Mouse (Mus musculus) bone marrow, adult 2 months (tissue): Measurements from ENCODE around the gene Spock2. TPM values are rescaled to one million over a fixed set of nuclear protein-coding genes. Genes with fewer than 3 reads are reported as not detected.

ENCODE experiments used
- H3K27ac ChIP-seq: fragments of 200-500 bp; 2 replicates; pipeline ENCODE4 v1.5.1; 2012; ENCODE audit warnings: low read depth, mild to moderate bottlenecking, control low read depth, inconsistent platforms, low read length; ENCODE audit not compliant: control insufficient read depth, poor library complexity, insufficient read depth
- H3K4me1 ChIP-seq: fragments of 200-500 bp; 2 replicates; pipeline ENCODE4 v1.6.1; 2011; ENCODE audit warnings: low read length; ENCODE audit not compliant: control insufficient read depth, insufficient read depth
- H3K4me3 ChIP-seq: fragments of 200-500 bp; replicated peaks from 2 replicates; pipeline ENCODE3; 2011; ENCODE audit warnings: mild to moderate bottlenecking, low read depth, low read length, control low read depth; ENCODE audit not compliant: control insufficient read depth
- CTCF ChIP-seq: fragments of 200-500 bp; IDR thresholded peaks from 2 replicates; pipeline ENCODE4 v1.5.1; 2011; ENCODE audit warnings: low read length, control low read depth; ENCODE audit not compliant: control insufficient read depth, insufficient read depth
- POLR2A ChIP-seq: fragments of 200-500 bp; IDR thresholded peaks from 2 replicates; pipeline ENCODE4 v1.6.1; 2011; ENCODE audit warnings: low read depth, mild to moderate bottlenecking, control low read depth, low read length, borderline replicate concordance; ENCODE audit not compliant: control insufficient read depth
- WGBS: fragments of 180-500 bp; shearing (Covaris S2); methylation state at CpG from one replicate; pipeline ENCODE4 v1.1.7; 2018; 5-methylcytosine and 5-hydroxymethylcytosine counted together
- polyA plus RNA-seq: library from polyadenylated mRNA; stranded (reverse); fragments of >200 nt; gene quantifications from 2 replicates; pipeline ENCODE4 v1.2.4, GENCODE M21; 2011; ENCODE audit warnings: low replicate concordance; ENCODE audit not compliant: missing spikeins, insufficient read depth, insufficient read length

Gene Spock2
- polyA plus RNA-seq, 1 experiment = 0.95 TPM

- H3K27ac ChIP-seq = no peak overlapping the region
- no peak for TF ChIP-seq POLR2A
- whole genome bisulfite sequencing = 43% methylated on average over 3 of the region's 3 CpGs
- H3K4me3 ChIP-seq = no peak overlapping the region
- peaks cover 14% of the 10 kb centered on the region for H3K4me1 ChIP-seq
Measured at GRCm38 (mm10) chr10:60080171-60080570, 25.8 kb upstream of the Spock2 start.

DNA sequence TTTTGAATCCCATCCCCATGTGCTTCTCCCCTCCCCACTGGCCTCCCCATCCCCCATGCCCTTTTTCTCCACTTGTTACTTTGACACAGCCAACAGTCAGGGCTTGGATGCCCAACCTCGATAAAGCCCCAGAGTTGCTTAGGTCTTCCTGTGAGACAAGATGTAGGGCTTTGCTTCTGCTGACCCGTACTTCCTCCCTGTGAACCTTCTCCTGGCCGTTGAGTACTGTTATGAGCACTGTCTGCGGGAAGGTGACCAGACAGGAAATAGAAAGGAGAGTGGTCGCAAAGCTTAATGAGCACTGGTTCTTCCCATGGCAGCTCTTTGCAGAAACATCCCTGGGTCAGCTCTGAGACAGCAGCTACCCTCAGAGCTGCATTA is 25.4 kb upstream of the Spock2 start:
- 2% methylated on average over 5 of the region's 5 CpGs for WGBS
- Histone ChIP-seq H3K4me3 (no peak overlapping the region), H3K4me1 (peaks cover 14% of the 10 kb centered on the region), H3K27ac (peak overlapping the region; percentile 64)
- TF ChIP-seq POLR2A (no peak), CTCF (no peak)

- WGBS = 13% methylated on average over 21 of the region's 21 CpGs
- no peak for TF ChIP-seq POLR2A
- no peak overlapping the region for H3K4me3 ChIP-seq
- peak overlapping the region; percentile 64 for H3K27ac ChIP-seq
- peaks cover 14% of the 10 kb centered on the region for H3K4me1 ChIP-seq
Measured at GRCm38 (mm10) chr10:60080982-60081825, 24.8 kb upstream of the Spock2 start.

DNA sequence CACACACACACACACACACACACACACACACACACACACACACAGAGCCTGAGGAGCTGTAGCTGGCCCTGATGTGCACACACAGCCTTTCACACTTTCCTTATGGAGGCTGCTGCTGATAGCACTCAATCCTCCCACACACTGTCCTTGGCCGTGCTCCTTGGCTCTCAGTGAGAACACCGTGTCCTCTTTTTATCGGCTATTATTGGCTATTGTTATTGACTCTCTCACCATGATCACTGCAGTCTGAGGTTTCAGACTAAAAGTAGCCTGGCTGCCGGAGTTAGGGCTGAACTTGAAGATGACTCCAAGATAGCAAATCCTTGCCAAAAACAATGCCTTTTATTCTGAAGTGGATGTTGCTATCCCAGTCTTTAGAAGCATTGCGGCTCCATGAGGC is 24.1 kb upstream of the Spock2 start:
- H3K27ac ChIP-seq = peak overlapping the region; percentile 17; the same call in 1 of the 2 replicates
- TF ChIP-seq CTCF (no peak), POLR2A (no peak)
- WGBS = 78% methylated on average over 5 of the region's 5 CpGs

GRCm38 (mm10) chr10:60084065-60084464 is 22.0 kb upstream of the Spock2 start:
- H3K4me3 ChIP-seq = no peak overlapping the region
- TF ChIP-seq CTCF = no peak
- TF ChIP-seq POLR2A = no peak
- H3K27ac ChIP-seq = no peak overlapping the region
- 82% methylated on average over 4 of the region's 4 CpGs for WGBS
- peaks cover 7% of the 10 kb centered on the region for H3K4me1 ChIP-seq

More for the DNA sequence above, 24.1 kb upstream of the Spock2 start:
- Histone ChIP-seq H3K4me1 (peaks cover 13% of the 10 kb centered on the region), H3K4me3 (no peak overlapping the region)

DNA sequence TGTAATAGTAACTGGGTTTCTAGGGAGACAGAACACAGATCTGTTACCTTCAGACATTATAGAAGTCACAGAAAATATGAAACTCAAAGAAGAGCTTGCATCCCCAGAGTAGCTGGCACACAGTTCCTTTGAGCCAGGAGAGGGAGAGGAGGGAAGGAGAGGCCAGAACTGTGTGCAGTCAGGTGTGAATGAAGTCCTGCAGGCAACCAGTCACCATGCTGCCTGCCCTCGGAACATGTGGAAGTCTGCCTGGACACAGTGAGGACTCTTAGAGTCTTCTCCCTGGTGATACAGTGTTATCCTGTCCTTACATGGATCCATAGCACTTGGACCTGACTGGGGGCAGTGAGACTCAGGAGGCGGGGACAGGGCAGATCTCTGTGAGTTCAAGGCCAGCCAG is 13.7 kb upstream of the Spock2 start:
- WGBS = 95% methylated on average over 2 of the region's 2 CpGs
- Histone ChIP-seq H3K4me1 (no peaks in the 10 kb centered on the region), H3K27ac (no peak overlapping the region), H3K4me3 (no peak overlapping the region)
- TF ChIP-seq POLR2A (no peak), CTCF (no peak)

DNA sequence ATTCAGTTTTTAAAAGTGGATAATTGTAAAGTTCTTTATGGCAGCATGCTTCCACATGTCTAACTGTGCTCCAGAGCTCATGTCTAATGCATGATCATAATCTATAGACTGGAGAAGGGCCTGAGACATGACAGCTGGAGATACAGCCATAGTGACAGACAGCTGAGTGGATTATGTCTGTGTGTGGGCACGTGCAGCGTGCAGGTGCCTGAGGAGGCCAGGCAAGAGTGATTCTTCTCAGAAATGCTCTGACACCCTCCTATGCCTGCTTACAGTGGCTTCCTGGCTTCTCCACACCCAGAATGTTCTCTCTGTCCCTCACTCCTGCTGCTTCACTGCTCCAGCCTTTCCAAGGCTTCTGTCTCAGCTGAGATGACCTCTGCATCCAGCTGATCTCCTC is 12.3 kb upstream of the Spock2 start:
- Histone ChIP-seq H3K4me3 (no peak overlapping the region), H3K27ac (no peak overlapping the region), H3K4me1 (no peaks in the 10 kb centered on the region)
- no peak for TF ChIP-seq CTCF
- WGBS = 88% methylated on average over 2 of the region's 2 CpGs

GRCm38 (mm10) chr10:60095558-60095957 is 10.5 kb upstream of the Spock2 start:
- TF ChIP-seq POLR2A (no peak), CTCF (no peak)
- no peak overlapping the region for H3K27ac ChIP-seq
- WGBS = 88% methylated on average over 2 of the region's 2 CpGs
- H3K4me1 ChIP-seq = no peaks in the 10 kb centered on the region
- H3K4me3 ChIP-seq = no peak overlapping the region

- no peak overlapping the region for H3K27ac ChIP-seq
- WGBS = 84% methylated on average over 1 of the region's 1 CpGs
- TF ChIP-seq CTCF (no peak), POLR2A (no peak)
Measured at GRCm38 (mm10) chr10:60096302-60096701, 9.7 kb upstream of the Spock2 start.

More at GRCm38 (mm10) chr10:60096302-60096701, 9.7 kb upstream of the Spock2 start:
- Histone ChIP-seq H3K4me1 (no peaks in the 10 kb centered on the region), H3K4me3 (no peak overlapping the region)
